Mouse (Mus musculus) testis, postnatal 14 days (tissue): ENCODE data around the gene Map10.

Experiments
- DNase-seq: peaks from one replicate; pipeline ENCODE4 v3.0.0; 2021; ENCODE audit warnings: low spot score

Gene Map10

GRCm38 (mm10) chr8:125716613-125717012 lies 47.0 kb downstream of the Map10 start:
- DNase-seq = no peak

DNA sequence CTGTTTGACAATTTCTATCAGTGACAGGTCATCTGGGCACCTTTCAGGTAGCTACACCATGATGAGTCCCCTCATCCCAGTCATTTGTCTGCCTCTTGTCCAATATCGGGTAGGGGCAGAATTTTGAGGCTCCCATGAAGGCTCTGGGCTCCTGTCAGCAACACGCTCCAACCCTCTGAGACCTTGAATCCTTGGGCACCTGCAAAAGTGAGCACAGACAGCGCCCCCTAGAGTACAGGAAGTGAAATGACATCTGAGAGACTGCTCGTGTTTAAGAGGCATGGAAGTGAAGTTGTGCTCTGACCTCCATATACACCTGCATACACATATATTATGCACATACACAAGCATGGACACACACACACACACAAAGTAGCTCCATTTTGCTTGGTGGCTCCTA lies 49.3 kb downstream of the Map10 start:
- no peak for DNase-seq

DNA sequence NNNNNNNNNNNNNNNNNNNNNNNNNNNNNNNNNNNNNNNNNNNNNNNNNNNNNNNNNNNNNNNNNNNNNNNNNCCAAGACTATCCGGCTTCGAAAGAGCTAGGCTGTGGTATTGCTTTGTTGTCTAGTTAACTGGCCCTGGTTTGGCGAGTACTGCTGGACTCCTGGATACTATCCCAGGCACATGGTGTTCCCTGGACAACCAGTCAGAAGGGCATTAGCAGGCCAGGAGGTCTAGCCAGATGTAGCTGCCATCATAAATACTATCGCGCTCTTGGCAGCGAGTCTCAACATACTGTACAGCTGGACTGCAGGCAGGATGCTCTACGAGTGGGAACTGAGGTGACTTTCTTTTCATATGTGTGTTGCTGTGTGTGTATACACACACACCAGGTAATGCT lies 53.1 kb downstream of the Map10 start:
- no peak for DNase-seq
